Mouse (Mus musculus) heart, postnatal 0 days (tissue): Measurements from ENCODE around the gene Brd3.

Experiments
- CTCF ChIP-seq: IDR thresholded peaks from 2 replicates; pipeline ENCODE4 v1.5.1; 2016; ENCODE audit warnings: antibody characterized with exemption, control low read depth, low read depth
- EP300 ChIP-seq: IDR thresholded peaks from 2 replicates; pipeline ENCODE4 v1.6.1; 2016; ENCODE audit warnings: antibody characterized with exemption, low read depth

DNA sequence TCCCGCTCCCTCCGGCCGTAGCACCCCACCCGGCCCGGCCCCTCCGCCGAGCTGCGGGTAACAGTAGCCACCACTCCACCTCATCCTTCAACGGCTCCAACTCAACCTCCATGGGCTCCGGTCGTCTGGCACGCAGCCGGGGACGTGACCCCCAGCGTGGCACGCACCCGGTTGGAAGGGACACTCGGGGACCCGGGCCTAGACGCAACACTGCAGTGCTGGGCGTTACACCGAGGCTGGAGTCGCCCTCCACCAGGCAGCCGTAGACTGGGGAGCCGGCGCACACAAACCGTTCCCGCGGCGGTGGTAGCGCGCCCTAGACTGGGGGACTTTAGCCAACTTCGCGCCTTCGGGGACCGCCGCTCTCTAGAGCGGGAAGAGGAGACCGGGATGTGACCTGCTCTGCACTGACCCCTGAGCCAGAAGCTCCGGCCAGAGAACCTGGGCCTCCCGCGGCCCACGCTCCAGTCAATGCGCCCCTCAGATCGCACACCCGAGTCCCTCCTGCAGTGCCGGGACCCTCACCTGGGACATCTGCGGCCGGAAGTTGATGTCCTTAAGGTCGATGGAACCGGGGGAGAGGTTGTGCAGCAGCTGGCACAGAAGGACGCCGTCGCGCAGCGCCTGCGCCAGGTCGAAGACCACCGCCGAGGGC lies 81.6 kb downstream of the Brd3 start:
- TF ChIP-seq CTCF: no peak
- no peak for TF ChIP-seq EP300
